Mouse (Mus musculus): ENCODE data around the gene Mapk14.
"Not testable (repeated sequence)": the region's sequence is repeated elsewhere in the genome, so short reads cannot be mapped to it uniquely, and the experiment has no call there.

Mapk14 gene

DNA sequence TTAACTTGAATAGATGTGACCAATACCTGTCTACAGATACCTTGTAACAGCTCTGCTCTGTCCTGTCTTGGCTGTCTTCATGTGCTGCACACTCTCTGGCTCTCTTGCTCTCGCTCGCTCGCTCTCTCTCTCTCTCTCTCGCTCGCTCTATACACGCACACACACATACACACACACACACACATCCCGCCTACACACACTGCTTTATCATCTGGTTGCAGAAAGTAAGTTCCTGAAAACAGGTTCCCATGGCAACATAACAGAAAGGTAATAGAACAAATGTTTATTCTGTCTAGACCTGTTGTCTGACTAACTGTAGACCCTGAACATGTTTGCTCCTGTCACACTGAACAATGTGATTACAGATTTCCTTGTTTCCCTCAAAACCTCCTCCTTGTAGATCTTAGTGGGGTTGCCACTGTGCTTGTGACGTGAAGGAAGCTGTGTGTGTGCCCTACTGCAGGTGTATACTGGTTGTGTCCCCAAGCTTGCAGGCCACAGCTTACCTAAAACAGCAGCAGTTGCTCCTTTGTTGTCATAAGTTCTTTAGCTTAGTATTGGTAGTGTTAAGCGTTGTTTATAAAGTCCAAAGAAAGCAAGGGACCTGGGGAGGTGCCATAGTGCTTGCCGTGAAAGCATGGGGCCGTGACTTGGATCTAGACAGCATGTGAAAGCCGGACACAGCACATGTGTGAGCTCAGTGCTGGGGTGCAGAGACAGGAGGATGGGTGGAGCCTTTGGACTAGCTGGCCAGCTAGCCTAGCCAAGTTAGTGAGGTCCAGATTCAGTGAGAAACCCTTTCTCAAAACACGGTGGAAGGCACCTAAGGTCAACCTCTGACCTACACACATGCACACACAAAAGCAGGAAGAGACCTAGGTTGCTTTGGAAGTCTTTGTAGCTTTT lies 6.4 kb downstream of the Mapk14 start:
- in situ Hi-C loops (cut with MboI, MseI), result loop anchor here in 1 of 2 experiments (10.0 kb wide), 1 partner anchor 493 kb away; the partner anchor contains the start of gene Def6

- in situ Hi-C loops (cut with MboI, MseI), result loop anchor here in 1 of 2 experiments (10.0 kb wide), 1 partner anchor 493 kb away; the partner anchor contains the start of gene Def6
These were observed 7.1 kb downstream of the Mapk14 start for GRCm38 (mm10) chr17:28698245-28698644.

- in situ Hi-C loops (cut with MboI, MseI), result loop anchor here in 1 of 2 experiments (10.0 kb wide), 1 partner anchor 494 kb away; the partner anchor contains the start of gene Def6
These were observed 7.5 kb downstream of the Mapk14 start for GRCm38 (mm10) chr17:28698672-28699071.

GRCm38 (mm10) chr17:28699789-28700188 lies 8.7 kb downstream of the Mapk14 start:
- in situ Hi-C loops (cut with MboI, MseI), result loop anchor here in 1 of 2 experiments (10.0 kb wide), 1 partner anchor 495 kb away; the partner anchor contains the start of gene Def6

DNA sequence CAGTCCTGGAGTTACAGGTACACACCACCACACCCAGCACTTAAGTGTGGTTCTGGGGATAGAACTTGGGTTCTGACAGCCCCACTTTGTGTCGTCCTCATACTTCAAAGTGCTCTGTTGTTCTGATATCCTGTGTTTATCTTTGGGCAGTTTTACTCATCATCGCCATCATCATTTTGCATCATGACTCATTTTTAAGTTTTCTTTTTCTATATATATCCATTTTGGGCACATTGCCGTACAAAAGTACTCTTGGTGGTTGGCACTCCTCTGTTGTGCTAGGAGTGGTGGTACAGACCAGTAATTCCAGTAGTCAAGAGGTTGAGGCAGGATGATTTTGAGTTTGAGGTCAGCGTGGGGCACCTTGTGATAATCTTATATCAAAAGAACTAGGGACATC lies 10.0 kb downstream of the Mapk14 start:
- in situ Hi-C loops (cut with MboI, MseI), result no loop called here

GRCm38 (mm10) chr17:28701737-28702136 lies 10.6 kb downstream of the Mapk14 start:
- in situ Hi-C loops (cut with MboI, MseI), result no loop called here

DNA sequence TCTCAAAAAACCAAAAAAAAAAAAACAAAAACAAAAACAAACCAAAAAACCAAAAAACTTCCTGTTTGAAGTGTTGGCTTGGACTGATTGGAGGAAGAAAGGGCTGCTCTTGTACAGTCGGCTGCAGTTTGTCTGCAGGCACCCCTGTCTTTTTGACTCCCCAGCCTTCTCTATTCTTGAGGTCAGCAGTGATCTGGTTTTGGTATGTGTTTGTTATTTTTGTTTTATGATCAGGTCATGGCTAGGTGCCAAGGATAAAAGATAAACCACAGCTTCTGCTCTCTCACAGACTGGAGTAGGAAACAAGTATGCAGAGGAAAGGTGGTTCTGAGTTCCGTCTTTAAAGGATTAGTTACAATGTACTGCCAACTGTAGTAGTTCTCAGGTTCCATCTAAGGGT lies 11.5 kb downstream of the Mapk14 start:
- in situ Hi-C loops (cut with MboI, MseI), result no loop called here

DNA sequence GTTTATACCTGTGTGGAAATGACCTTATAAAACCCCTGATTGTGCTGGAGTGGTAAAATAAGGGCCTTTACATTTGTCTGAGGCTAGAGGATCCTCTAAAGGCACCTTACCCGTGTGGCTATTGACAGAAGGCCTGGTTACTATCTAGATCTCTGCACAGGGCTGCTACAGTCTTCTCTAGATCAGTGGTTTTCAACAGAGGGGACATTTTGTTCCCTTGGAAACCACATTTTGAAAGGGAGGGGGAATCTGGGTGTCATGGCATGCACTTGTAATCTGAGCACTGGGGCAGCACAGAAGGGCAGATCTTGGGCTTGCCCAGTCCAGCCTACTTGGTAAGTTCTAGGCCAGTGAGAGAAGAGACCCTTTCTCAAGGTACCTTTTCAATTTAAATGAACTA lies 15.6 kb downstream of the Mapk14 start:
- in situ Hi-C loops (cut with MboI, MseI), result no loop called here

GRCm38 (mm10) chr17:28707136-28707627 lies 16.1 kb downstream of the Mapk14 start:
- in situ Hi-C loops (cut with MboI, MseI), result no loop called here

DNA sequence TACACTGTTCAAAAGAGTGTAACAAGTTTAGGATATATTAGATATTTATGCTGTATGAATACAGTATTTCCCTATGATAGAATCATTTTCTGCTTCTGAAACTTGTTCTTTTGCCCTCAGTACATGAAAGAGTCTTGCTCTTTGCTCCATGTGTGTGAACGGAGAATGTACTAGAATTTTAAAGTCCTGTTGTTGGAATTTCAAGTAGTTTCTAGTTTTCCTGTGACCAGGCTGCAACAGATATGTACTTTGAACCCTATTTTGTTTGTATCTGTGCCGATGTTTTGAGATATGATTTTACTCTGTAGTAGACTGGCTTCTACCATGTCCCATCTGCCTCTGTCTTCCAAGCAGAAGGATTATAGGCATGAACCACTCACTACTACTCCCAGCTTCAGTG lies 16.7 kb downstream of the Mapk14 start:
- in situ Hi-C loops (cut with MboI, MseI), result no loop called here

DNA sequence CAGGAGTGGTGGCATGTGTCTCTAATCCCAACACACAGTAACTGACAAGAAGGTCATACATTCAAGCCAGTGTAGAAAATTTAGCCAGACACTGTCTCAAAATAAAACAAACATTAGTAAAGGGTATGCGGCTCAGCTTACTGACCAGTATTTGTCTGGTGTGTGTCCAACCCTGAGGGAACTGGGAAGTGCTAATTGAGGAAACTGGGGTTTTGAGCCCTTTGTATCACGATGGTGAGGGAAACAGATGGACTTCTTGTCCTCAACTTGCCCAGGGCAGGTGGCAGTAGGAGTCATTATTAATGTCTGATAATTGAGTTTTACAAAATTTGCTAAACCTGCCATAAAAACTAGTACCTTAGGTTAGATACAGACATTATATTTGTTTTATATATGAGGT lies 17.9 kb downstream of the Mapk14 start:
- in situ Hi-C loops (cut with MboI, MseI), result no loop called here

DNA sequence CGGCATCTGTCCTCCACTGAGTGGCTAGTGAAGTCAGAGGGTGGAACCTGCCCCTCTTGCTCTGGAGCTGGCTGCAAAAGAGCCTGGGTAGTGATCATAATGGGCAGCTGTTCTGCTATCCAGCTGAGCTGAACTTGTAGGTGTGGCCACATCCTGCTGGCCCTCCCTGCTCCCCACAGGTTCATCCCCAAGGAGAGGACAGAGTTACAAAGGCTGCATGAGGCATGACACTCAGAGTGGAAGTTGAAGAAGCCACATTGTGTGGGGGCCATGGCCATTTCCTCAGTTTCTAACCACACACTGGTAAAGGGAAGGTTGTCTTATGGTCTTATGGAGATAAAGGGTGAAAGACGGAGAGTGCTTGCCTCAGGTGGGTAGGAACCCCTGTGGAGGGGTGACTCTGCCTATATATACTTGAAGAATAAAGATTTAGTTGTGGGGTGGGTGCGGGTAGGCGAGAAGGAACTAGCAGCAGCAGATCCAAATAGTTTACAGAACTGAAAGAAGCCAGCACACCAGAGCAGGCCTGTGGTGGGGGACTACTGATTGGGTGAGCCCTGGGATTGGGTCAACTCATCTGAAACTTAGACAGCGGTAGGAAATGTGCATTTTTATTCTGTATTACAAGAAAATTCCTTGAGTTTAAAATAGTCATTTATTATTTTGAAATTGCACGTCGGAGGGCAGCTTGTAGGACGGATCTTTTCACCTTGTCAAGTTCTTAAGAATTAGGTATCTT lies 18.6 kb downstream of the Mapk14 start:
- in situ Hi-C loops (cut with MboI, MseI), result loop anchor here in 1 of 2 experiments (10.0 kb wide), 1 partner anchor 1145 kb away; the partner anchor contains the start of gene AI413582

DNA sequence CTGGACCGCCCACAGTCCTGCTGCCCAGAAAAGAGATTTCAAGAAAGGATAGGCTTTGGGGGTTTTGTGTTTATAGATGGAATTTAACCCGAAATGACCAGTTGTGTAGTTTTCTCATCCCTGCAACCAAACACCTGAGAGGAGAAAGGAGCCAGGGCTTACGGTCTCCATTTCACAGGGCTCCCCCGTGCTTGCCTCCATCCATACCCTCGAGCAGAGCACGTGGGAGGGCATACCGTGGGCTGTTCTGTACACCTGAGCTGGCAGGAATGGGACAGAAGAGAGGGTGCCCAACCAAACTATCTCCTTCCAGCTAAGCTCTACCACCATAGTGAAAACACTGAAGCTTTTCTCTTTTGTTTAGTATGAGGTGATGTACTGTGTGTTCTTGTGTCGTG lies 19.2 kb downstream of the Mapk14 start:
- in situ Hi-C loops (cut with MboI, MseI), result loop anchor here in 1 of 2 experiments (10.0 kb wide), 1 partner anchor 1145 kb away; the partner anchor contains the start of gene AI413582

DNA sequence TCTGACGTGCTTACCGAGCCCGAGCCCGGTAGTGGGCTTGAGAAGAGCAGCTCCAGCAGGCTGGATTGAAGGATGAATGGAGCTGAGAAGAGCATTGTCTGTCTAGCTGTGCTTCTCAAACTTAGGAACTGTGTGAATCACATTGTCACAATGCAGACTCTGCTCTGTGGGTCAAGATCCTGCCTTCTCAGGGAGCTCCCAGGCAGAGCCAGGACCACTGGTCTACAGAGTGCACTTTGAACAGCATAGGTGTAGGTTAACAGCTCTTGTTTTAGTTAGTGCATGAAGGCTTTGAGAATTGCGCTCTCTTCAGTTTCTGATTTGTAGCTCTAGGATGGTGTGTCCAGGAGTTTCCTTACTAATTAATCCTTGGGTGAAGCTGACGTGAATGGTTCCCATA lies 20.1 kb downstream of the Mapk14 start:
- in situ Hi-C loops (cut with MboI, MseI), result loop anchor here in 1 of 2 experiments (10.0 kb wide), 1 partner anchor 1146 kb away; the partner anchor contains the start of gene AI413582

- in situ Hi-C loops (cut with MboI, MseI), result loop anchor here in 1 of 2 experiments (10.0 kb wide), 1 partner anchor 1148 kb away; the partner anchor contains the start of gene AI413582
These were observed 21.2 kb downstream of the Mapk14 start for GRCm38 (mm10) chr17:28712305-28712704.

DNA sequence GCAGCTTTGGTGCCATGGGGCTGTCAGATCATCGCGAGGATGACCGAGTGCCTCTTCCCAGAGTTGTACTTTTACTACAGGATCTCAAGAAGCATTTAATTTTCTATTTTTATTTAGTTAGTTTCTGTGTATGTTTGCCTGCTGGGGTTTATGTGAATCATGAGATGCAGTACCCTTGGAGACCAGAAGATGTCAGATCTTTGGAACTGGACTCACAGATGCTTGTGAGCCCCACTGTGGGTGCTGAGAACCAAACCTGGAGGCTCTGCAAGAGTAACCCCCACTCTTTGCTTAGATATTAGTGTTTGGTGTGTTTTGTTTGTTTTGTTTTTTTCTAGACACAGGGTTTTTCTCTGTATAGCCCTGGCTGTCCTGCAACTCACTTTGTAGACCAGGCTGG lies 22.9 kb downstream of the Mapk14 start:
- in situ Hi-C loops (cut with MboI, MseI), result loop anchor here in 1 of 2 experiments (10.0 kb wide), 1 partner anchor 1149 kb away; the partner anchor contains the start of gene AI413582

DNA sequence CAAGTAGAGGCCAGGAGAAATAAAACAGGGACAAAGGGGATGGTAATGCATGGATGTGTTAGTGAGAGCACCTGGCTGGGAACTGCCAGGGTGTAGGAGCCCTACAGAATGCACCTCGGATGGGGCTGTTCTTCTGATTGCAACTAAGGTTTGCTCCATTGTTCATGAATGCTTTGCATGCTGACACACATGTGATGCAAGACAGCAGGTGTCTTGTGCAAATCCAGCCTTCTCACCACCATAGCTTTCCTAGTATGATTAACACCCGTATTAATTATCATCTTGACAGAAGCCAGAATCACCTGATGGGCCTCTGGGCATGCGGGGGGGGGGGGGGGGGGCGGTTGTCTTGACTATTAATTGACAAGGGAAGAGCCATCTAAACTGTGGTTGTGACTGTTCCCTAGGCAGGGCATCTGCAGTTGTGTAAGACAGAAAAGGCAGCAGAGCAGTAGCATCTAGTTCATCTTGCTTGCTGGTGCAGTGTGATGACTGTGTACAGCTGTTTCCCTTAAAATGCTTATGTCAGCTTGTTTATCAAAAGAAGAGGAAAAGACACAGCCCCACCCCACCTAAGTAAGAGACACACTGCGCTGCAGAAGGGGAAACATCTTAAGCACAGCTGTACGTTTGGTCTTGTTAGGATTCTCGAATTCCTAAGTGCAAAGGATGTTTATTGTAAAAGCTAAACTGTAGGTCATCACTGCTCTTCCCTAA lies 24.9 kb downstream of the Mapk14 start:
- in situ Hi-C loops (cut with MboI, MseI), result loop anchor here in 1 of 2 experiments (10.0 kb wide), 1 partner anchor 1151 kb away; the partner anchor contains the start of gene AI413582

DNA sequence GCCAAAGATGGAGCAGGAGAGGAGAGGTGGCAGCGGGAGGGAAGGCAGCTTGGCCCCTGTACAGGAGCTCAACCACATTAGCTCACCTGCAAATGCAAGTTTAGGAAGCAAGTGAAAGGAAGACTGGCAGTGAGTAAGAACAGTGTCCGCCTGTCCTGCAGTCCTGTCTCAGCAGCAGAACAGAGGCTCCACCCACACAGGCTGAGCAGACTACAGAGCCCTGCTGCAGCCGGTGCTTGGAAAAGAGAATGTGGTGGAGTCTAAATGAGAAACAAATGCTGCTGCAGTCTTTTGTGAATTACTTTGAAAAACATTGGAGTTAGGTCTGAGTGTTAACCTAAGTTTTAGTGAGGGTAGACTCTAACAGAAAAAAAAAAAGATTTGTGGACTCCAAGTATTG lies 26.4 kb downstream of the Mapk14 start:
- in situ Hi-C loops (cut with MboI, MseI), result loop anchor here in 1 of 2 experiments (10.0 kb wide), 1 partner anchor 1153 kb away; the partner anchor contains the start of gene AI413582

- in situ Hi-C loops (cut with MboI, MseI), result no loop called here
These were observed 34.7 kb downstream of the Mapk14 start, which contains the start of gene AC170998.1 for GRCm38 (mm10) chr17:28725783-28726182. Gene AC170998.1 (plus strand): TSS chr17:28726083.

DNA sequence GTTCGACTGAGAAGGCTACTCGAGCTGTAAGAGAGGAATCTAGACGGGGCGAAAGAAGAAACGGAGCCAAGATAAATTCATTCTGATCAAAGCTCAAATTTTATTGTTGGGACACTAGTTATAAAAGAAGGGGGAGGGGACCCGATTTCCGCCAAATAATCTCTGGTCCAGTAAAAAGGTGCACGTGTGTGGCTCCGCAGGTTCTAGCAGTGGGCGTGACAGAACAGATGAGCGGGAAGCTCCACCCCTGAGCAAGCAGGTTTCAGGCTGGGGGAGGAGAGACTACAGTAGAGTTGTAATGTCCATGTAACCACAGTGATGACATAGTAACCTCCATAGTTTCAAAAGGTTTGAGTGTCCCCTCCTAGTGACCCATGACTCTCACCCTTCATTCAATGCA lies 36.4 kb downstream of the Mapk14 start:
- in situ Hi-C loops (cut with MboI, MseI), result not testable (repeated sequence)
